Mouse (Mus musculus) heart, embryonic 12.5 days (tissue): ENCODE measurements around the gene Cdc25b. TPM values are rescaled to one million over a fixed set of nuclear protein-coding genes. Genes with fewer than 3 reads are reported as not detected.

Source experiments
- ATAC-seq: fragments of 200-750 bp; cut with Nextera tagmentation; 2 replicates; pipeline ENCODE4 v1.8.0; 2017; ENCODE audit warnings: moderate TSS enrichment, moderate library complexity; ENCODE audit not compliant: insufficient number of reproducible peaks, low FRiP score
- H3K27ac ChIP-seq: fragments of 300-500 bp; sonication (generic); 2 replicates; pipeline ENCODE4 v1.5.1; 2016; ENCODE audit warnings: mild to moderate bottlenecking, moderate library complexity; ENCODE audit not compliant: poor library complexity, severe bottlenecking
- H3K27me3 ChIP-seq: fragments of 300-500 bp; sonication (generic); replicated peaks from 2 replicates; pipeline ENCODE4 v1.6.1; 2016; ENCODE audit warnings: mild to moderate bottlenecking, moderate library complexity
- H3K36me3 ChIP-seq: fragments of 300-500 bp; sonication (generic); 2 replicates; pipeline ENCODE4 v1.6.1; 2016; ENCODE audit warnings: mild to moderate bottlenecking, moderate library complexity
- H3K4me1 ChIP-seq: fragments of 300-500 bp; sonication (generic); replicated peaks from 2 replicates; pipeline ENCODE4 v1.6.1; 2016; ENCODE audit warnings: mild to moderate bottlenecking
- H3K4me2 ChIP-seq: fragments of 300-500 bp; sonication (generic); 2 replicates; pipeline ENCODE4 v1.6.1; 2016; ENCODE audit warnings: mild to moderate bottlenecking, moderate library complexity
- H3K4me3 ChIP-seq: fragments of 300-500 bp; sonication (generic); 2 replicates; pipeline ENCODE4 v1.5.1; 2016; ENCODE audit warnings: mild to moderate bottlenecking
- H3K9ac ChIP-seq: fragments of 300-500 bp; sonication (generic); 2 replicates; pipeline ENCODE4 v1.6.1; 2016; ENCODE audit warnings: mild to moderate bottlenecking, moderate library complexity
- H3K9me3 ChIP-seq: fragments of 300-500 bp; sonication (generic); replicated peaks from 2 replicates; pipeline ENCODE4 v1.6.1; 2016; ENCODE audit warnings: mild to moderate bottlenecking, moderate library complexity
- WGBS: fragments of 180-500 bp; shearing (Covaris S2); methylation state at CpG from one replicate; pipeline ENCODE4 v1.1.7; 2016; 5-methylcytosine and 5-hydroxymethylcytosine counted together
- polyA plus RNA-seq: library from polyadenylated mRNA; unstranded; fragments of >200 nt; fragmentation: Nextera tagmentation; extraction: Ambion mirVana; gene quantifications from 2 replicates; pipeline ENCODE4 v1.2.1, GENCODE M21; 2016

Gene Cdc25b
- polyA plus RNA-seq, 1 experiment from 2014 or later = 38.7 TPM

- Histone ChIP-seq H3K27ac (no peak overlapping the region), H3K4me1 (peaks cover 27% of the 10 kb centered on the region), H3K36me3 (peaks cover 81% of the 10 kb centered on the region), H3K27me3 (no peaks in the 10 kb centered on the region), H3K9me3 (no peaks in the 10 kb centered on the region), H3K4me2 (no peak overlapping the region), H3K9ac (no peak overlapping the region), H3K4me3 (no peak overlapping the region)
- WGBS = 73% methylated on average over 2 of the region's 2 CpGs
- no peak for ATAC-seq
Observed at GRCm38 (mm10) chr2:131145536-131145935, 41.2 kb upstream of the Cdc25b start.

- ATAC-seq = no peak
- no peak overlapping the region for H3K9ac ChIP-seq
- 77% methylated on average over 21 of the region's 21 CpGs for WGBS
Observed at GRCm38 (mm10) chr2:131146193-131147042, 40.3 kb upstream of the Cdc25b start.

GRCm38 (mm10) chr2:131147043-131147365, 39.7 kb upstream of the Cdc25b start:
- 94% methylated on average over 8 of the region's 8 CpGs for WGBS
- Histone ChIP-seq H3K9ac (no peak overlapping the region), H3K4me2 (no peak overlapping the region), H3K27ac (no peak overlapping the region), H3K27me3 (no peaks in the 10 kb centered on the region), H3K9me3 (no peaks in the 10 kb centered on the region), H3K36me3 (peaks cover 84% of the 10 kb centered on the region), H3K4me1 (peaks cover 22% of the 10 kb centered on the region), H3K4me3 (no peak overlapping the region)
- no peak for ATAC-seq

More at GRCm38 (mm10) chr2:131146193-131147042, 40.3 kb upstream of the Cdc25b start:
- Histone ChIP-seq H3K4me3 (no peak overlapping the region), H3K27me3 (no peaks in the 10 kb centered on the region), H3K27ac (no peak overlapping the region), H3K36me3 (peaks cover 85% of the 10 kb centered on the region), H3K4me2 (no peak overlapping the region), H3K9me3 (no peaks in the 10 kb centered on the region), H3K4me1 (peaks cover 22% of the 10 kb centered on the region)

- Histone ChIP-seq H3K4me3 (no peak overlapping the region), H3K4me1 (peaks cover 30% of the 10 kb centered on the region), H3K9ac (no peak overlapping the region), H3K27ac (no peak overlapping the region), H3K27me3 (no peaks in the 10 kb centered on the region), H3K9me3 (no peaks in the 10 kb centered on the region), H3K4me2 (no peak overlapping the region), H3K36me3 (peaks cover 92% of the 10 kb centered on the region)
- peak; percentile 7; the same call in 1 of the 2 replicates for ATAC-seq
- WGBS = 71% methylated on average over 8 of the region's 8 CpGs
Observed at GRCm38 (mm10) chr2:131148353-131149253, 38.1 kb upstream of the Cdc25b start.

GRCm38 (mm10) chr2:131149254-131149578, 37.5 kb upstream of the Cdc25b start:
- no peak overlapping the region for H3K27ac ChIP-seq
- no peak for ATAC-seq
- peaks cover 30% of the 10 kb centered on the region for H3K4me1 ChIP-seq
- H3K27me3 ChIP-seq = no peaks in the 10 kb centered on the region
- no peak overlapping the region for H3K9ac ChIP-seq
- 86% methylated on average over 3 of the region's 3 CpGs for WGBS
- peaks cover 88% of the 10 kb centered on the region for H3K36me3 ChIP-seq
- H3K9me3 ChIP-seq = no peaks in the 10 kb centered on the region
- H3K4me2 ChIP-seq = no peak overlapping the region
- H3K4me3 ChIP-seq = no peak overlapping the region

- H3K4me3 ChIP-seq = no peak overlapping the region
- H3K36me3 ChIP-seq = peaks cover 65% of the 10 kb centered on the region
- ATAC-seq = peak; percentile 81
- H3K9ac ChIP-seq = no peak overlapping the region
- H3K4me2 ChIP-seq = no peak overlapping the region
- no peak overlapping the region for H3K27ac ChIP-seq
- WGBS = 73% methylated on average over 7 of the region's 7 CpGs
- H3K4me1 ChIP-seq = peaks cover 25% of the 10 kb centered on the region
- H3K27me3 ChIP-seq = no peaks in the 10 kb centered on the region
- H3K9me3 ChIP-seq = no peaks in the 10 kb centered on the region
Observed at GRCm38 (mm10) chr2:131152166-131152730, 34.5 kb upstream of the Cdc25b start.

GRCm38 (mm10) chr2:131154036-131154435, 32.7 kb upstream of the Cdc25b start:
- Histone ChIP-seq H3K9me3 (no peaks in the 10 kb centered on the region), H3K4me2 (no peak overlapping the region)
- WGBS = 91% methylated on average over 4 of the region's 4 CpGs

GRCm38 (mm10) chr2:131156987-131157386, 29.8 kb upstream of the Cdc25b start:
- Histone ChIP-seq H3K27ac (no peak overlapping the region), H3K27me3 (no peaks in the 10 kb centered on the region), H3K9ac (no peak overlapping the region), H3K36me3 (peaks cover 23% of the 10 kb centered on the region), H3K9me3 (no peaks in the 10 kb centered on the region), H3K4me1 (peaks cover 38% of the 10 kb centered on the region), H3K4me3 (no peak overlapping the region), H3K4me2 (no peak overlapping the region)
- 93% methylated on average over 7 of the region's 7 CpGs for WGBS
- ATAC-seq = no peak

More at GRCm38 (mm10) chr2:131154036-131154435, 32.7 kb upstream of the Cdc25b start:
- H3K27ac ChIP-seq = no peak overlapping the region
- H3K9ac ChIP-seq = no peak overlapping the region
- H3K4me3 ChIP-seq = no peak overlapping the region
- H3K4me1 ChIP-seq = peaks cover 31% of the 10 kb centered on the region
- no peaks in the 10 kb centered on the region for H3K27me3 ChIP-seq
- ATAC-seq = no peak
- peaks cover 47% of the 10 kb centered on the region for H3K36me3 ChIP-seq

GRCm38 (mm10) chr2:131159491-131159910, 27.2 kb upstream of the Cdc25b start:
- H3K9ac ChIP-seq = peak overlapping the region; percentile 87
- H3K4me1 ChIP-seq = peaks cover 30% of the 10 kb centered on the region
- H3K36me3 ChIP-seq = peaks cover 6% of the 10 kb centered on the region; the same call in 1 of the 2 replicates
- peak; percentile 83 for ATAC-seq
- no peaks in the 10 kb centered on the region for H3K27me3 ChIP-seq
- H3K4me2 ChIP-seq = peak overlapping the region; percentile 92
- 0 out of 2 replicates have a peak, but pooled peaks cover under 1% of the 10 kb centered on the region for H3K9me3 ChIP-seq
- peak overlapping the region; percentile 79 for H3K4me3 ChIP-seq
- 0% methylated on average over 18 of the region's 18 CpGs for WGBS
- peak overlapping the region; percentile 69 for H3K27ac ChIP-seq

GRCm38 (mm10) chr2:131159938-131160581, 26.7 kb upstream of the Cdc25b start, which contains the start of gene 1700037H04Rik:
Gene 1700037H04Rik, minus strand, starts transcription at chr2:131160081.
- Histone ChIP-seq H3K9ac (peak within 1 kb of the TSS; percentile 87), H3K4me2 (peak within 1 kb of the TSS; percentile 92), H3K27ac (peak within 1 kb of the TSS; percentile 92), H3K36me3 (peaks cover 3% of the 10 kb centered on the region; the same call in 1 of the 2 replicates), H3K27me3 (no peaks in the 10 kb centered on the region), H3K4me1 (peaks cover 30% of the 10 kb centered on the region), H3K9me3 (peaks cover 6% of the 10 kb centered on the region; the same call in 1 of the 2 replicates), H3K4me3 (peak within 1 kb of the TSS; percentile 79)
- ATAC-seq = peak; percentile 97
- WGBS = under 1% methylated on average over 54 of the region's 54 CpGs
